ENCODE assay signal across 11 mouse cellular contexts in genomic region chr16:32821772-32822449, GRCm38 (mm10). TPM values are rescaled to one million over a fixed set of nuclear protein-coding genes. Genes with fewer than 3 reads are reported as not detected.
DNase-seq lines count a peak whose midpoint lies in the region; ATAC-seq and TF ChIP-seq lines count a peak whose summit lies in the region.
"Had no signal": no experiment of that assay in that cellular context is flagged by ENCODE, and none has a peak within 500 bp of the region (broad histone marks: within the 10 kb centered on the region; RNA-seq: fewer than 3 reads in every experiment).

No protein-coding gene starts in this region.

- ATAC-seq in heart, embryonic 12.5 days (ENCODE audit: insufficient number of reproducible peaks, low FRiP score), result peak; percentile 81
- peak; percentile 93 for ATAC-seq in lung, postnatal 0 days

- H3K27ac ChIP-seq in heart, embryonic 12.5 days (ENCODE audit: poor library complexity, severe bottlenecking), result peak overlapping the region; percentile 80
- peak overlapping the region; percentile 80 for H3K27ac ChIP-seq in lung, postnatal 0 days (ENCODE audit: low read length)

- no peak overlapping the region for H3K9ac ChIP-seq in heart, embryonic 12.5 days
- H3K9ac ChIP-seq in lung, postnatal 0 days (replicated peaks; ENCODE audit: low read depth), result 0 out of 2 replicates have a peak overlapping the region, but pooled peaks have one; percentile 8

- no peaks in the 10 kb centered on the region for H3K79me3 ChIP-seq in C2C12 (ENCODE audit: low read depth)

- no peak for TF ChIP-seq CTCF in C2C12 (IDR thresholded peaks at IDR 0.05; ENCODE audit: control insufficient read depth, insufficient read depth, insufficient read length)
- TF ChIP-seq CTCF in lung, postnatal 0 days (IDR thresholded peaks at IDR 0.05), result no peak

- no peaks in the 10 kb centered on the region for H3K79me2 ChIP-seq in C2C12 (ENCODE audit: control insufficient read depth, insufficient read depth)

- peak; percentile 60 for DNase-seq in adrenal gland, postnatal 14 days
- DNase-seq in lung, postnatal 0 days (ENCODE audit: low spot score), result peak; percentile 88
- DNase-seq in spleen, postnatal 10 days (ENCODE audit: low spot score in 2 of 2), result no peak
- no peak for DNase-seq in left cerebral cortex, postnatal 14 days (ENCODE audit: low spot score in 2 of 2)
- no peak for DNase-seq in testis, postnatal 14 days (ENCODE audit: low spot score)
- DNase-seq: cerebellum, postnatal 36 days had no signal

- H3K27me3 ChIP-seq in C2C12 (ENCODE audit: control insufficient read depth, insufficient read depth, insufficient read length), result no peaks in the 10 kb centered on the region
- no peaks in the 10 kb centered on the region for H3K27me3 ChIP-seq in heart, embryonic 12.5 days (replicated peaks)
- no peaks in the 10 kb centered on the region for H3K27me3 ChIP-seq in lung, postnatal 0 days (replicated peaks; ENCODE audit: insufficient read depth, low read length)

- H3K4me3 ChIP-seq in C2C12 (ENCODE audit: insufficient read depth, poor library complexity, severe bottlenecking), result no peak overlapping the region
- H3K4me3 ChIP-seq in heart, embryonic 12.5 days, result no peak overlapping the region
- no peak overlapping the region for H3K4me3 ChIP-seq in lung, postnatal 0 days (ENCODE audit: low read depth, low read length)

- TF ChIP-seq EP300 in lung, postnatal 0 days (IDR thresholded peaks at IDR 0.05), result peak; percentile 45; the same call in 1 of the 2 replicates

- H3K9me3 ChIP-seq in heart, embryonic 12.5 days (replicated peaks), result no peaks in the 10 kb centered on the region
- H3K9me3 ChIP-seq in lung, postnatal 0 days (ENCODE audit: low read length), result no peaks in the 10 kb centered on the region

- WGBS in heart, embryonic 12.5 days, result 25% methylated on average over 10 of the region's 10 CpGs
- 29% methylated on average over 10 of the region's 10 CpGs for WGBS in lung, postnatal 0 days

- intact Hi-C loops in left cerebral cortex, postnatal 14 days (cut with DNase I), result no loop called here

- H3ac ChIP-seq in C2C12 (ENCODE audit: control insufficient read depth, insufficient read length, low read depth), result peak overlapping the region; percentile 20

- peaks cover 37% of the 10 kb centered on the region for H3K36me3 ChIP-seq in C2C12 (ENCODE audit: control insufficient read depth, insufficient read depth)
- peaks cover 40% of the 10 kb centered on the region for H3K36me3 ChIP-seq in heart, embryonic 12.5 days
- peaks cover 19% of the 10 kb centered on the region; the same call in 1 of the 2 replicates for H3K36me3 ChIP-seq in lung, postnatal 0 days (ENCODE audit: insufficient read depth, low read length)

- H3K4me1 ChIP-seq in heart, embryonic 12.5 days (replicated peaks), result peaks cover 47% of the 10 kb centered on the region
- H3K4me1 ChIP-seq in lung, postnatal 0 days (ENCODE audit: insufficient read depth, low read depth, low read length), result peaks cover 3% of the 10 kb centered on the region

- peak overlapping the region; percentile 40 for H3K4me2 ChIP-seq in heart, embryonic 12.5 days
- 0 out of 2 replicates have a peak overlapping the region, but pooled peaks have one; percentile 11 for H3K4me2 ChIP-seq in lung, postnatal 0 days (replicated peaks; ENCODE audit: low read depth, low read length)

TF ChIP-seq in C2C12, 6 proteins besides CTCF, POLR2A, EP300 and RAD21:
- TF ChIP-seq MYOD1 (IDR thresholded peaks at IDR 0.05; ENCODE audit: control insufficient read depth, insufficient read length, low read depth), result peak; percentile 64
- TF ChIP-seq USF1 (IDR thresholded peaks at IDR 0.05; ENCODE audit: low read depth), result no peak

RNA-seq across cellular contexts. Expression of gene Smbd1, which starts 11.6 kb away (rescaled TPM):
- not detected for polyA plus RNA-seq in C2C12 (2012; fragmentation: generic; extraction: Trizol)
- not detected in 2 replicates for total RNA-seq in adrenal gland, postnatal 14 days (2021)
- not detected in 2 replicates for polyA plus RNA-seq in heart, embryonic 12.5 days (2016; fragmentation: Nextera tagmentation; extraction: Ambion mirVana)
- polyA plus RNA-seq in lung, postnatal 0 days (2015; fragmentation: Nextera tagmentation; extraction: Ambion mirVana), result 2.1 and 3.0 TPM in 2 replicates
- total RNA-seq in left cerebral cortex, postnatal 14 days (2021), result not detected
- total RNA-seq: granulocyte monocyte progenitor cell, adult 5-6 weeks; liver, adult 2 months; neutrophil, adult 5-6 weeks had no signal
- polyA plus RNA-seq: liver, adult 2 months had no signal

RNA-seq across cellular contexts. Expression of gene Muc20, which starts 24.7 kb away (rescaled TPM):
- not detected for polyA plus RNA-seq in C2C12 (2012; fragmentation: generic; extraction: Trizol)
- total RNA-seq in adrenal gland, postnatal 14 days (2021), result 0.15 and 0.56 TPM in 2 replicates
- 0.09 and 0.15 TPM in 2 replicates for polyA plus RNA-seq in heart, embryonic 12.5 days (2016; fragmentation: Nextera tagmentation; extraction: Ambion mirVana)
- polyA plus RNA-seq in lung, postnatal 0 days (2015; fragmentation: Nextera tagmentation; extraction: Ambion mirVana), result 0.89 and 1.1 TPM in 2 replicates
- not detected for total RNA-seq in left cerebral cortex, postnatal 14 days (2021)
- total RNA-seq: granulocyte monocyte progenitor cell, adult 5-6 weeks; liver, adult 2 months had no signal
- polyA plus RNA-seq: liver, adult 2 months had no signal

RNA-seq across cellular contexts. Expression of gene Fyttd1, which starts 55.4 kb away (rescaled TPM):
- 16.8 TPM for polyA plus RNA-seq in C2C12 (2012; fragmentation: generic; extraction: Trizol)
- 99.8 and 104 TPM in 2 replicates for total RNA-seq in adrenal gland, postnatal 14 days (2021)
- polyA plus RNA-seq in heart, embryonic 12.5 days (2016; fragmentation: Nextera tagmentation; extraction: Ambion mirVana), result 165 and 170 TPM in 2 replicates
- polyA plus RNA-seq in lung, postnatal 0 days (2015; fragmentation: Nextera tagmentation; extraction: Ambion mirVana), result 63.5 and 70.1 TPM in 2 replicates
- 100 to 1,000 TPM; 122 to 135 TPM for total RNA-seq in left cerebral cortex, postnatal 14 days (2021)

RNA-seq across cellular contexts. Expression of gene Rubcn, which starts 55.7 kb away (rescaled TPM):
- polyA plus RNA-seq in C2C12 (2012; fragmentation: generic; extraction: Trizol), result 22.1 TPM
- 27.9 and 32.7 TPM in 2 replicates for total RNA-seq in adrenal gland, postnatal 14 days (2021)
- polyA plus RNA-seq in heart, embryonic 12.5 days (2016; fragmentation: Nextera tagmentation; extraction: Ambion mirVana), result 30.9 and 34.0 TPM in 2 replicates
- 12.9 and 13.3 TPM in 2 replicates for polyA plus RNA-seq in lung, postnatal 0 days (2015; fragmentation: Nextera tagmentation; extraction: Ambion mirVana)
- 10 to 100 TPM; 59.4 to 61.4 TPM for total RNA-seq in left cerebral cortex, postnatal 14 days (2021)

Comparison
In these comparisons a context has a peak if more than half of its experiments do, and no peak if none do; other contexts are left out.
1. DNase-seq: peak in adrenal gland, postnatal 14 days (single experiment) and lung, postnatal 0 days (single experiment); none in spleen, postnatal 10 days (0 of 2), left cerebral cortex, postnatal 14 days (0 of 2) and testis, postnatal 14 days (single experiment).